Comparison of ENCODE assay signal across 8 mouse cellular contexts in the genomic region with DNA sequence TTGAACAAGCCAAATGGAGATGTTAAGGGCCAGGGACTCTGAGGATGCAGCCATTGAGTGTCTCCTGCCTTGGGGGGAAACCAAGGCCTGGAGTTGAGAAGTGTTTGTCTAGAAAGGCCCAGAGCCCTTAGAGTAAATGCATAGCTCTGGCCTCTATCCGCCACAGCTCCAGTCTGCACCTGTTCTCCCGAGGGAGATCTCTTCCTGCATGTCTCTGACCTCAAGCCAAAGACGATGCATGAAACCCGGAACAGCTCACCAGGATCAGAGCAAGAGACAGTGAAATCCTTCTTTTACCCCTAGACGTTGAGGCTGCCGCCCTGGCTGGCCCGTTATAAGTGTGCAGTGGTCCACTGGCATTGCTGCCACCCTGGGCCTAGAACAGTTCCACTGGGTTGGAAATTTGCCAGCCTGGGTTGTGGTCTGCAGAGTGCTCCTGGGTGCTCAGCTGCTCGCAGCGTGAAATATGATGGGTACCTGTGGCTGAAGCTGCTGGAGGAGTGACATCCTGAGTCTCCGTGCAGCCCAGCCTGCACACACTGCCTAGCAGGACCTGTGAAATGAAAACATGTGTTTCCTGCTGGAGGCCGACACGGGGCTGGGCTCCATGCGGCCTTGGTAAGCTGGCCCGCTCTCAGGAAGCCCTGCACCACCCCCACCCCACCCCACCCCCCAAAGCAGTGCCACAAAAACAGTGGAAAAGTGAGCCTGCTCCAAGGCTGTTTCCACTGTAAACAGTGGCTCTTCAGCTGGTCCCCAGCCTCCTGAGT.
DNase-seq lines count a peak whose midpoint lies in the region; ATAC-seq and TF ChIP-seq lines count a peak whose summit lies in the region.

No protein-coding gene starts in this region.

- H3K9me3 ChIP-seq in limb, embryonic 10.5 days (replicated peaks): no peaks in the 10 kb centered on the region
- no peaks in the 10 kb centered on the region for H3K9me3 ChIP-seq in neural tube, embryonic 13.5 days

- H3K36me3 ChIP-seq in thymus, adult 2 months (ENCODE audit: control insufficient read depth, insufficient read depth, low read length): no peaks in the 10 kb centered on the region
- peaks cover 71% of the 10 kb centered on the region for H3K36me3 ChIP-seq in limb, embryonic 10.5 days
- peaks cover 35% of the 10 kb centered on the region for H3K36me3 ChIP-seq in neural tube, embryonic 13.5 days

- no peak for ATAC-seq in neural tube, embryonic 13.5 days (ENCODE audit: low read depth)
- no peak for ATAC-seq in erythroid progenitor cell, adult 5-6 weeks (replicated peaks; ENCODE audit: low FRiP score, poor library complexity, severe bottlenecking)

- H3K4me3 ChIP-seq in thymus, adult 2 months (ENCODE audit: control insufficient read depth, insufficient read depth, low read length): no peak overlapping the region
- H3K4me3 ChIP-seq in limb, embryonic 10.5 days: no peak overlapping the region
- no peak overlapping the region for H3K4me3 ChIP-seq in neural tube, embryonic 13.5 days

- no peak overlapping the region for H3K9ac ChIP-seq in neural tube, embryonic 13.5 days

- H3K27ac ChIP-seq in thymus, adult 2 months (ENCODE audit: control insufficient read depth, insufficient read depth, low read length): peak overlapping the region; percentile 9; the same call in 1 of the 2 replicates
- H3K27ac ChIP-seq in limb, embryonic 10.5 days: peak overlapping the region; percentile 82
- peak overlapping the region; percentile 85 for H3K27ac ChIP-seq in neural tube, embryonic 13.5 days (replicated peaks)

- no peak for TF ChIP-seq POLR2A in thymus, adult 2 months (IDR thresholded peaks at IDR 0.05; ENCODE audit: control insufficient read depth, extremely low read depth, insufficient read depth, low read length, poor library complexity)

- no peak overlapping the region for H3K4me2 ChIP-seq in neural tube, embryonic 13.5 days

- 18% methylated on average over 14 of the region's 14 CpGs for WGBS in thymus, adult 2 months
- 54% methylated on average over 14 of the region's 14 CpGs for WGBS in limb, embryonic 10.5 days
- WGBS in neural tube, embryonic 13.5 days: 47% methylated on average over 14 of the region's 14 CpGs

- H3K27me3 ChIP-seq in thymus, adult 2 months (ENCODE audit: control insufficient read depth, insufficient read depth, low read length): no peaks in the 10 kb centered on the region
- no peaks in the 10 kb centered on the region for H3K27me3 ChIP-seq in limb, embryonic 10.5 days (ENCODE audit: low read depth, poor library complexity, severe bottlenecking)
- H3K27me3 ChIP-seq in neural tube, embryonic 13.5 days: no peaks in the 10 kb centered on the region

- TF ChIP-seq CTCF in thymus, adult 2 months (IDR thresholded peaks at IDR 0.05; ENCODE audit: borderline replicate concordance, control insufficient read depth, extremely low read depth, insufficient read depth, low read length, poor library complexity): no peak

- peaks cover 43% of the 10 kb centered on the region for H3K4me1 ChIP-seq in thymus, adult 2 months (replicated peaks; ENCODE audit: control insufficient read depth, insufficient read depth, low read length)
- H3K4me1 ChIP-seq in limb, embryonic 10.5 days: peaks cover 74% of the 10 kb centered on the region
- H3K4me1 ChIP-seq in neural tube, embryonic 13.5 days (replicated peaks): peaks cover 75% of the 10 kb centered on the region

- peak; percentile 68 for DNase-seq in cerebellum, adult 9-11 months
- DNase-seq in cerebellum, postnatal 36 days: no peak
- peak; percentile 40 for DNase-seq in thymus, adult 2 months
- DNase-seq in thymus, adult 18-20 months: no peak
- DNase-seq in limb, embryonic 10.5 days (ENCODE audit: low spot score): peak; percentile 74
- no peak for DNase-seq in left cerebral cortex, adult 11 months (ENCODE audit: low spot score)

Comparison
In these comparisons a context has a peak if more than half of its experiments do, and no peak if none do; other contexts are left out.
1. DNase-seq: peak in cerebellum, adult 9-11 months (single experiment), thymus, adult 2 months (single experiment) and limb, embryonic 10.5 days (single experiment); none in cerebellum, postnatal 36 days (0 of 2), thymus, adult 18-20 months (0 of 2) and left cerebral cortex, adult 11 months (single experiment).
2. H3K27ac ChIP-seq: peak in every context shown above with its lines; median percentile 85 in neural tube, embryonic 13.5 days; 82 in limb, embryonic 10.5 days; 9 in thymus, adult 2 months.